Mouse (Mus musculus): ENCODE measurements at regions not wholly inside any gene's neighbourhood (a gene's known extent, or its start where the extent isn't known, plus 50 kb on each side); places are given as distances from the start of the nearest gene placed in this dataset.
A peak's percentile ranks its signal among the peaks of the same experiment; 100 is the strongest.

- no peak overlapping the region for H3K9ac ChIP-seq
- no peak overlapping the region for H3K4me3 ChIP-seq (ENCODE audit: low read depth, low read length)
- H3K36me3 ChIP-seq (ENCODE audit: insufficient read depth) = no peaks in the 10 kb centered on the region
- 63% methylated on average over 12 of the region's 12 CpGs for WGBS
- no peak for DNase-seq
- no peak overlapping the region for H3K4me2 ChIP-seq (ENCODE audit: low read depth)
- no peaks in the 10 kb centered on the region for H3K27me3 ChIP-seq (ENCODE audit: insufficient read depth, low read length)
- no peak for TF ChIP-seq CTCF (IDR thresholded peaks at IDR 0.05; ENCODE audit: low read depth)
- no peaks in the 10 kb centered on the region for H3K9me3 ChIP-seq (ENCODE audit: low read length)
- no peak for ATAC-seq
- H3K4me1 ChIP-seq (ENCODE audit: insufficient read depth) = no peaks in the 10 kb centered on the region
- H3K27ac ChIP-seq (ENCODE audit: low read depth, low read length) = no peak overlapping the region
Observed at GRCm38 (mm10) chr11:114321974-114322373, 255.1 kb upstream of the Sdk2 start.

- TF ChIP-seq CTCF (IDR thresholded peaks at IDR 0.05; ENCODE audit: low read depth) = no peak
- ATAC-seq (peak; percentile 16; the same call in 1 of the 2 replicates), DNase-seq (peak; percentile 60)
- WGBS = 58% methylated on average over 8 of the region's 8 CpGs
- H3K27ac ChIP-seq (ENCODE audit: low read depth, low read length) = peak overlapping the region; percentile 67
- no peaks in the 10 kb centered on the region for H3K4me1 ChIP-seq (ENCODE audit: insufficient read depth)
- no peak overlapping the region for H3K9ac ChIP-seq
- H3K9me3 ChIP-seq (ENCODE audit: low read length) = no peaks in the 10 kb centered on the region
- H3K36me3 ChIP-seq (ENCODE audit: insufficient read depth) = no peaks in the 10 kb centered on the region
- H3K4me2 ChIP-seq (ENCODE audit: low read depth) = no peak overlapping the region
- no peak overlapping the region for H3K4me3 ChIP-seq (ENCODE audit: low read depth, low read length)
- no peaks in the 10 kb centered on the region for H3K27me3 ChIP-seq (ENCODE audit: insufficient read depth, low read length)
Observed at GRCm38 (mm10) chr11:114321527-114321926, 254.7 kb upstream of the Sdk2 start.

- Histone ChIP-seq H3K4me2 (ENCODE audit: low read depth) (no peak overlapping the region), H3K9me3 (ENCODE audit: low read length) (no peaks in the 10 kb centered on the region), H3K27ac (ENCODE audit: low read depth, low read length) (no peak overlapping the region), H3K4me3 (ENCODE audit: low read depth, low read length) (no peak overlapping the region), H3K9ac (no peak overlapping the region), H3K36me3 (ENCODE audit: insufficient read depth) (no peaks in the 10 kb centered on the region), H3K4me1 (ENCODE audit: insufficient read depth) (no peaks in the 10 kb centered on the region), H3K27me3 (ENCODE audit: insufficient read depth, low read length) (no peaks in the 10 kb centered on the region)
- ATAC-seq (no peak), DNase-seq (no peak)
- no peak for TF ChIP-seq CTCF (IDR thresholded peaks at IDR 0.05; ENCODE audit: low read depth)
- WGBS = 85% methylated on average over 8 of the region's 8 CpGs
Observed at GRCm38 (mm10) chr11:114315274-114315673, 248.4 kb upstream of the Sdk2 start.

DNA sequence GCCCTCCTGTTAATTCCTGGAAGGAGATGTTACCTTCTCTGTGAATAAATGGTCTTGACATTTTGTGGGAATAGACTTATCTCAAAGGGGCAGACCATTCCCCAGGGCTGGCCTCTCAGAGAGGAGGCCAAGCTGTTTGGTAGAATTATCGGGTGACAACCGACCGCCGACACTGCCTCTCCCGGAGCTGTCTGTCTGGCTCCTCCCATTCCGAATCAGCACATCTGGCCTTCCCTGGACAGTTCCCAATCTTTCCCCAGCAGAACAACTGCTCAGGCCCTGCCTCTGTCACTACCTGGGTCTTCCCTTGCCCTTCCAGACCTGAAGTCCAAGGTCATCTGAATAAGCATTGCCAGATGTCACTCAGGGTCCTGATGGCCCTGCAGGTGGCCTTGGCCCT lies 246.8 kb upstream of the Sdk2 start:
- DNase-seq (no peak), ATAC-seq (no peak)
- no peaks in the 10 kb centered on the region for H3K4me1 ChIP-seq (ENCODE audit: insufficient read depth)
- H3K9me3 ChIP-seq (ENCODE audit: low read length) = no peaks in the 10 kb centered on the region
- no peak overlapping the region for H3K27ac ChIP-seq (ENCODE audit: low read depth, low read length)
- WGBS = 60% methylated on average over 6 of the region's 6 CpGs
- no peaks in the 10 kb centered on the region for H3K27me3 ChIP-seq (ENCODE audit: insufficient read depth, low read length)
- H3K9ac ChIP-seq = no peak overlapping the region
- no peak overlapping the region for H3K4me3 ChIP-seq (ENCODE audit: low read depth, low read length)
- no peaks in the 10 kb centered on the region for H3K36me3 ChIP-seq (ENCODE audit: insufficient read depth)
- H3K4me2 ChIP-seq (ENCODE audit: low read depth) = no peak overlapping the region
- TF ChIP-seq CTCF (IDR thresholded peaks at IDR 0.05; ENCODE audit: low read depth) = no peak

DNA sequence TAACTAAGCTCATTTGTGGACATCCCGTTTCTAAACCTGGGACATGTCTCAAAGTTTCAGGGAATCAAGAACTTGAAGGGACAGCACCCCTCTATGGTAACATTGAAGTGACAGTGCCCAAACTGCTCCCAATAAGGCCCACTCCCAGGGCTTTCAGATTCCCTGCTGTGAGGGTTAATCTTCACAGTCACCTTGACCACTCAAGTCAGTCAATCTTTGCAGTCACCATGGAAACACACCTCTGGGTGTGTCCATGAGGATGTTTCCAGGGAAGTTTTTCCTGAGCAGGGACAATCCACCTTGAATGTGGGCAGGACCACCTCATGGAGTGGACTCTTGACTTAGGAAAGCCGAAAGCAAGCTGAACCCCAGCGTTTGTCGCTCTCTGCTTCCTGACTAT lies 244.8 kb upstream of the Sdk2 start:
- ATAC-seq = no peak

DNA sequence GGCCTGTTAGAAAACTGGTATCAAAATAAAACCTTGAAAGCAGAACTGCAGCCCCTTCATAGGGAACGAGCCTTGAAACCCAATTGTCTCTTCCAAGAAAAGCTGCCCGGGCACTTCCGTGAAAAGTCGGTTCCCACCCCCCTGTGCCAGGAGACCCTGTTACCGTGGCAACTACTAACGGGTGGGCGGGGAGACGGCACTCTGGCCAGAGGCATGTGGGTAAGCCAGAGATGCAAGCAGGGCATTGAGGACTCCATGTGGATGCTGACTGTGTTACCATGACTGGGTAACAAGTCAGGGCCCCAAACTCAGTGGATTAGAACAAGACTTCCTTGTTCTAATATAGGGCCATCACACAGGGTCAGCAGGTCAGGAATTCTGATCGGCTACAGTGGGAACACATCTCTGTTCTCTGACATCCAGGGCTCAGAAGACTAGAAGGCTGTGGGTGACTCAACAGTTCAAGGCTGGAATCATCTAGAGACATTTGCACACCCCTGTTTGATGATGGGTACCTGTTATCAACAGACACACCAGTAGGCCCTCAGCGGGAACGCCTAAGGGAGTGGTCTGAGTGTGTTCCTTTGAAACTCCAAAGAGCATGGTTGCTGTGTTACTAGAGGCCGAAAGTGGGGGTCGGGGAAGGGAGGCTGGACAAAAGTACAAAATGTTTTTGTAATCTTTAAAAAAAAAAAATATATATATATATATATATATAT lies 236.9 kb upstream of the Sdk2 start:
- Histone ChIP-seq H3K9ac (no peak overlapping the region), H3K4me1 (ENCODE audit: insufficient read depth) (0 out of 2 replicates have a peak, but pooled peaks cover 4% of the 10 kb centered on the region), H3K36me3 (ENCODE audit: insufficient read depth) (no peaks in the 10 kb centered on the region), H3K27ac (ENCODE audit: low read depth, low read length) (no peak overlapping the region), H3K27me3 (ENCODE audit: insufficient read depth, low read length) (no peaks in the 10 kb centered on the region), H3K9me3 (ENCODE audit: low read length) (no peaks in the 10 kb centered on the region), H3K4me2 (ENCODE audit: low read depth) (no peak overlapping the region), H3K4me3 (ENCODE audit: low read depth, low read length) (no peak overlapping the region)
- TF ChIP-seq CTCF (IDR thresholded peaks at IDR 0.05; ENCODE audit: low read depth) = no peak
- DNase-seq (peak; percentile 74), ATAC-seq (peak; percentile 91)
- 36% methylated on average over 13 of the region's 13 CpGs for WGBS

More for the DNA sequence above, 244.8 kb upstream of the Sdk2 start:
- Histone ChIP-seq H3K36me3 (ENCODE audit: insufficient read depth) (no peaks in the 10 kb centered on the region), H3K9ac (no peak overlapping the region), H3K27ac (ENCODE audit: low read depth, low read length) (no peak overlapping the region), H3K4me2 (ENCODE audit: low read depth) (no peak overlapping the region), H3K4me3 (ENCODE audit: low read depth, low read length) (no peak overlapping the region), H3K4me1 (ENCODE audit: insufficient read depth) (no peaks in the 10 kb centered on the region), H3K9me3 (ENCODE audit: low read length) (no peaks in the 10 kb centered on the region), H3K27me3 (ENCODE audit: insufficient read depth, low read length) (no peaks in the 10 kb centered on the region)
- no peak for DNase-seq
- 81% methylated on average over 4 of the region's 4 CpGs for WGBS
- no peak for TF ChIP-seq CTCF (IDR thresholded peaks at IDR 0.05; ENCODE audit: low read depth)

GRCm38 (mm10) chr11:114300611-114301319 lies 233.9 kb upstream of the Sdk2 start:
- no peak overlapping the region for H3K4me2 ChIP-seq (ENCODE audit: low read depth)
- no peaks in the 10 kb centered on the region for H3K36me3 ChIP-seq (ENCODE audit: insufficient read depth)
- no peak overlapping the region for H3K9ac ChIP-seq
- no peaks in the 10 kb centered on the region for H3K27me3 ChIP-seq (ENCODE audit: insufficient read depth, low read length)
- no peak for DNase-seq
- H3K4me1 ChIP-seq (ENCODE audit: insufficient read depth) = 0 out of 2 replicates have a peak, but pooled peaks cover 4% of the 10 kb centered on the region
- H3K9me3 ChIP-seq (ENCODE audit: low read length) = no peaks in the 10 kb centered on the region
- no peak overlapping the region for H3K27ac ChIP-seq (ENCODE audit: low read depth, low read length)
- no peak overlapping the region for H3K4me3 ChIP-seq (ENCODE audit: low read depth, low read length)
- 47% methylated on average over 10 of the region's 10 CpGs for WGBS
- TF ChIP-seq CTCF (IDR thresholded peaks at IDR 0.05; ENCODE audit: low read depth) = no peak
- ATAC-seq = no peak
